Comparison of ENCODE assay signal across 19 mouse cellular contexts in genomic region chr9:82682196-82682595, GRCm38 (mm10).
DNase-seq lines count a peak whose midpoint lies in the region; ATAC-seq and TF ChIP-seq lines count a peak whose summit lies in the region.
"Had no signal": no experiment of that assay in that cellular context is flagged by ENCODE, and none has a peak within 500 bp of the region (broad histone marks: within the 10 kb centered on the region; RNA-seq: fewer than 3 reads in every experiment).

No protein-coding gene starts in this region.

- peak; percentile 37; the same call in 1 of the 2 replicates for ATAC-seq in embryonic facial prominence, embryonic 14.5 days (ENCODE audit: low read depth)
- no peak for ATAC-seq in midbrain, embryonic 14.5 days (ENCODE audit: low FRiP score, low TSS enrichment)
- ATAC-seq: activated CD4-positive, CD25-positive, alpha-beta regulatory T cell, adult 4 months; forebrain, embryonic 13.5 days; forebrain, embryonic 15.5 days; forebrain, postnatal 0 days; Patski had no signal

- WGBS in embryonic facial prominence, embryonic 14.5 days: 71% methylated on average over 1 of the region's 1 CpGs
- 89% methylated on average over 1 of the region's 1 CpGs for WGBS in embryonic facial prominence, embryonic 10.5 days
- 83% methylated on average over 1 of the region's 1 CpGs for WGBS in midbrain, embryonic 14.5 days

- no peak overlapping the region for H3K4me3 ChIP-seq in embryonic facial prominence, embryonic 14.5 days (ENCODE audit: low read depth, low read length)
- H3K4me3 ChIP-seq in embryonic facial prominence, embryonic 10.5 days: no peak overlapping the region
- H3K4me3 ChIP-seq in midbrain, embryonic 14.5 days (replicated peaks; ENCODE audit: low read depth, low read length): no peak overlapping the region
- no peak overlapping the region for H3K4me3 ChIP-seq in left cerebral cortex, adult 2 months
- H3K4me3 ChIP-seq: embryonic facial prominence, embryonic 13.5 days; forebrain, embryonic 13.5 days; forebrain, embryonic 15.5 days had no signal

- H3K4me1 ChIP-seq in embryonic facial prominence, embryonic 14.5 days (ENCODE audit: control insufficient read depth, insufficient read depth, low read length): no peaks in the 10 kb centered on the region
- no peaks in the 10 kb centered on the region for H3K4me1 ChIP-seq in embryonic facial prominence, embryonic 10.5 days
- H3K4me1 ChIP-seq in midbrain, embryonic 14.5 days (ENCODE audit: control insufficient read depth, insufficient read depth, low read length): no peaks in the 10 kb centered on the region
- H3K4me1 ChIP-seq: embryonic facial prominence, embryonic 13.5 days; forebrain, embryonic 13.5 days; forebrain, embryonic 15.5 days had no signal

- H3K27me3 ChIP-seq in embryonic facial prominence, embryonic 14.5 days (replicated peaks; ENCODE audit: control insufficient read depth, insufficient read depth, low read length): no peaks in the 10 kb centered on the region
- no peaks in the 10 kb centered on the region for H3K27me3 ChIP-seq in embryonic facial prominence, embryonic 10.5 days (replicated peaks; ENCODE audit: low read depth, poor library complexity, severe bottlenecking)
- H3K27me3 ChIP-seq in midbrain, embryonic 14.5 days (ENCODE audit: control insufficient read depth, insufficient read depth, low read length): no peaks in the 10 kb centered on the region
- H3K27me3 ChIP-seq: embryonic facial prominence, embryonic 13.5 days; forebrain, embryonic 13.5 days; forebrain, embryonic 15.5 days; Patski had no signal

- H3K36me3 ChIP-seq in embryonic facial prominence, embryonic 14.5 days (ENCODE audit: control insufficient read depth, insufficient read depth, low read length): no peaks in the 10 kb centered on the region
- H3K36me3 ChIP-seq in embryonic facial prominence, embryonic 10.5 days (replicated peaks): no peaks in the 10 kb centered on the region
- H3K36me3 ChIP-seq in midbrain, embryonic 14.5 days (ENCODE audit: control insufficient read depth, insufficient read depth, low read length): no peaks in the 10 kb centered on the region
- H3K36me3 ChIP-seq: embryonic facial prominence, embryonic 13.5 days; forebrain, embryonic 15.5 days had no signal

- no peak overlapping the region for H3K9ac ChIP-seq in embryonic facial prominence, embryonic 14.5 days (ENCODE audit: low read depth, low read length)
- H3K9ac ChIP-seq in midbrain, embryonic 14.5 days (replicated peaks; ENCODE audit: low read length): no peak overlapping the region
- H3K9ac ChIP-seq: embryonic facial prominence, embryonic 13.5 days; forebrain, embryonic 13.5 days; forebrain, embryonic 15.5 days; forebrain, postnatal 0 days had no signal

- H3K9me3 ChIP-seq in embryonic facial prominence, embryonic 14.5 days (ENCODE audit: control insufficient read depth, low read length): no peaks in the 10 kb centered on the region
- H3K9me3 ChIP-seq in embryonic facial prominence, embryonic 10.5 days: no peaks in the 10 kb centered on the region
- no peaks in the 10 kb centered on the region for H3K9me3 ChIP-seq in midbrain, embryonic 14.5 days (ENCODE audit: control insufficient read depth, low read length)
- H3K9me3 ChIP-seq: embryonic facial prominence, embryonic 13.5 days; forebrain, embryonic 13.5 days; forebrain, embryonic 15.5 days had no signal

- no peak for TF ChIP-seq CTCF in left cerebral cortex, adult 2 months (IDR thresholded peaks at IDR 0.05)

- peak; percentile 11 for DNase-seq in embryonic facial prominence, embryonic 14.5 days (ENCODE audit: low spot score)
- DNase-seq in embryonic facial prominence, embryonic 10.5 days (ENCODE audit: low spot score): no peak
- DNase-seq in retina, embryonic 14.5 days (ENCODE audit: low spot score): peak; percentile 66
- DNase-seq in midbrain, embryonic 14.5 days: no peak
- no peak for DNase-seq in left cerebral cortex, adult 2 months (ENCODE audit: extremely low spot score in 1 of 2, low spot score in 2 of 2)
- DNase-seq: adrenal gland, adult 8-10 months; adrenal gland, postnatal 14 days; adrenal gland, postnatal 36 days; cerebellum, adult 11-12 months; cerebellum, adult 2 months; cerebellum, adult 9-10 months; cerebellum, postnatal 10 days; cerebellum, postnatal 25 days; forebrain, postnatal 0 days had no signal

- H3K27ac ChIP-seq in embryonic facial prominence, embryonic 14.5 days (replicated peaks; ENCODE audit: low read depth, low read length): no peak overlapping the region
- no peak overlapping the region for H3K27ac ChIP-seq in embryonic facial prominence, embryonic 10.5 days (replicated peaks)
- H3K27ac ChIP-seq in midbrain, embryonic 14.5 days (replicated peaks; ENCODE audit: low read depth, low read length): no peak overlapping the region
- H3K27ac ChIP-seq in left cerebral cortex, adult 2 months: no peak overlapping the region
- H3K27ac ChIP-seq: embryonic facial prominence, embryonic 13.5 days; forebrain, embryonic 13.5 days; forebrain, embryonic 15.5 days had no signal

- no peak overlapping the region for H3K4me2 ChIP-seq in embryonic facial prominence, embryonic 14.5 days (ENCODE audit: low read depth, low read length)
- H3K4me2 ChIP-seq in midbrain, embryonic 14.5 days (ENCODE audit: low read length): no peak overlapping the region
- H3K4me2 ChIP-seq: embryonic facial prominence, embryonic 13.5 days; forebrain, embryonic 13.5 days; forebrain, embryonic 15.5 days had no signal

- intact Hi-C loops in left cerebral cortex, adult 2 months (cut with DNase I): no loop called here

Comparison
In these comparisons a context has a peak if more than half of its experiments do, and no peak if none do; other contexts are left out.
1. DNase-seq: peak in embryonic facial prominence, embryonic 14.5 days (single experiment) and retina, embryonic 14.5 days (single experiment); none in embryonic facial prominence, embryonic 10.5 days (single experiment), midbrain, embryonic 14.5 days (single experiment) and left cerebral cortex, adult 2 months (0 of 2).